8 mouse cellular contexts compared by ENCODE assay signal in the genomic region with DNA sequence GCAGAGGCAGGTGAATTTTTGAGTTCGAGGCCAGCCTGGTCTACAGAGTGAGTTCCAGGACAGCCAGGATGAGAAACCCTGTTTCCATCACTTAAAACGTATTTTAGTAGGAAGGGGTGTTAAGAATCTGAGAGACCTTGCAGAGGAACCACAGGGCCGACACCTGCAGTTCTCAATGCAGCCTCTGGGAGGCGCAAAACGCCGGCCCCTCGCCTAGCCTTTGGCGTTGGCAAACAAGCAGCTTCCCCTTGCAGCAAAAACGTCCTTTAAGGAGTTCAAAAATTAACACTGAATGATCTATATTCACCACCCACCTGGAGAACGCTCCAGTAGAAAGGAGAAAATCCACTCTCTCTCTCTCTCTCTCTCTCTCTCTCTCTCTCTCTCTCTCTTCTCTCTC. TPM values are rescaled to one million over a fixed set of nuclear protein-coding genes. Genes with fewer than 3 reads are reported as not detected.
A peak's percentile ranks its signal among the peaks of the same experiment; 100 is the strongest.
DNase-seq lines count a peak whose midpoint lies in the region; ATAC-seq and TF ChIP-seq lines count a peak whose summit lies in the region.

No protein-coding gene starts in this region.

- DNase-seq in 3T3-L1 (ENCODE audit: low read depth, low spot score) (peak; percentile 78), G1E (ENCODE audit: low spot score) (peak; percentile 35)
- peak; percentile 78 for DNase-seq in cerebellum, adult 9-10 months
- DNase-seq in heart, adult 2 months, result peak; percentile 72 to 83
- DNase-seq in kidney, postnatal 36 days, result peak; percentile 68 to 85
- peak; percentile 82 for DNase-seq in lung, postnatal 14 days
- DNase-seq in skeletal muscle tissue, adult 2 months (ENCODE audit: low read depth, low spot score), result peak; percentile 74

- no peak overlapping the region; the same call in 1 of the 2 replicates for H3K4me3 ChIP-seq in G1E (ENCODE audit: low read depth, low read length)
- H3K4me3 ChIP-seq in heart, adult 2 months, result no peak overlapping the region

- intact Hi-C loops in heart, adult 2 months (cut with DNase I), result loop anchor here (1.0 to 5.0 kb wide), 4 partner anchors 118 to 379 kb away; no protein-coding TSS in a partner anchor

- H3K27me3 ChIP-seq in G1E (ENCODE audit: insufficient read depth, low read length), result peaks cover 11% of the 10 kb centered on the region
- no peaks in the 10 kb centered on the region for H3K27me3 ChIP-seq in heart, adult 2 months (ENCODE audit: control insufficient read depth, insufficient read depth, low read length)

- peaks cover 9% of the 10 kb centered on the region for H3K36me3 ChIP-seq in G1E (replicated peaks)
- H3K36me3 ChIP-seq in heart, adult 2 months (ENCODE audit: control insufficient read depth, insufficient read depth, low read length), result no peaks in the 10 kb centered on the region

- no peak overlapping the region for H3K27ac ChIP-seq in heart, adult 2 months

- no peak overlapping the region for H3K9ac ChIP-seq in heart, adult 2 months (ENCODE audit: low read depth, low read length)

- no peak for ATAC-seq in G1E (ENCODE audit: extremely low read depth, insufficient number of reproducible peaks, low FRiP score, poor library complexity, severe bottlenecking)
- ATAC-seq in megakaryocyte-erythroid progenitor cell, adult 5-6 weeks (replicated peaks; ENCODE audit: low FRiP score, low TSS enrichment, poor library complexity, severe bottlenecking), result no peak

- 0 out of 2 replicates have a peak, but pooled peaks have one; percentile 15 for TF ChIP-seq EP300 in heart, adult 2 months (IDR thresholded peaks at IDR 0.05; ENCODE audit: insufficient read depth, low read depth, low read length)

- no peaks in the 10 kb centered on the region for H3K9me3 ChIP-seq in G1E (replicated peaks)

- peaks cover 86% of the 10 kb centered on the region for H3K4me1 ChIP-seq in G1E (ENCODE audit: insufficient read depth, low read depth, low read length)
- H3K4me1 ChIP-seq in heart, adult 2 months (ENCODE audit: control insufficient read depth, insufficient read depth, low read length), result peaks cover 9% of the 10 kb centered on the region

- H3K79me2 ChIP-seq in heart, adult 2 months (replicated peaks; ENCODE audit: control insufficient read depth, insufficient read depth, low read length), result no peaks in the 10 kb centered on the region

- TF ChIP-seq POLR2A in heart, adult 2 months (IDR thresholded peaks at IDR 0.05; ENCODE audit: insufficient read depth, low read depth, low read length), result no peak

- 10% methylated on average over 10 of the region's 10 CpGs for WGBS in heart, adult 2 months

- peak; percentile 92 for TF ChIP-seq CTCF in G1E (IDR thresholded peaks at IDR 0.05; ENCODE audit: low read depth, low read length)
- TF ChIP-seq CTCF in heart, adult 2 months (IDR thresholded peaks at IDR 0.05), result peak; percentile 86

RNA-seq across cellular contexts. Expression of gene Gadd45g, which starts 1.8 kb away (rescaled TPM):
- 6.6 and 8.1 TPM in 2 replicates for total RNA-seq in G1E (2014; fragmentation: Nextera tagmentation)
- 28.7 and 32.6 TPM in 2 replicates for total RNA-seq in G1E (2017)
- 13.2 and 13.6 TPM in 2 replicates for polyA plus RNA-seq in G1E (2012)
- 10 to 100 TPM in 1 of 2 experiments, 1 to 10 TPM in 1; 8.2 to 19.0 TPM for total RNA-seq in heart, adult 2 months (2021)
- 19.7 and 24.3 TPM in 2 replicates for polyA plus RNA-seq in heart, adult 2 months (2012; rRNA removed)
- 3.4 and 6.4 TPM in 2 replicates for total RNA-seq in megakaryocyte-erythroid progenitor cell, adult 5-6 weeks (2014; fragmentation: Nextera tagmentation)
- total RNA-seq in megakaryocyte-erythroid progenitor cell, adult 5-6 weeks (2017), result 11.5 and 12.9 TPM in 2 replicates

RNA-seq across cellular contexts. Expression of gene Sema4d, which starts 51.1 kb away (rescaled TPM):
- total RNA-seq in G1E (2014; fragmentation: Nextera tagmentation), result 62.1 and 66.9 TPM in 2 replicates
- 15.6 and 17.3 TPM in 2 replicates for total RNA-seq in G1E (2017)
- polyA plus RNA-seq in G1E (2012), result 58.6 and 64.7 TPM in 2 replicates
- 10 to 100 TPM; 52.2 to 67.6 TPM for total RNA-seq in heart, adult 2 months (2021)
- polyA plus RNA-seq in heart, adult 2 months (2012; rRNA removed), result 51.7 and 52.2 TPM in 2 replicates
- total RNA-seq in megakaryocyte-erythroid progenitor cell, adult 5-6 weeks (2014; fragmentation: Nextera tagmentation), result 38.5 and 38.8 TPM in 2 replicates
- total RNA-seq in megakaryocyte-erythroid progenitor cell, adult 5-6 weeks (2017), result 16.0 and 18.0 TPM in 2 replicates
